Mouse (Mus musculus): Measurements from ENCODE around the gene Galnt13. TPM values are rescaled to one million over a fixed set of nuclear protein-coding genes. Genes with fewer than 3 reads are reported as not detected.

Galnt13 gene
- polyA plus RNA-seq, 1 experiment from 2014 or later = not detected

DNA sequence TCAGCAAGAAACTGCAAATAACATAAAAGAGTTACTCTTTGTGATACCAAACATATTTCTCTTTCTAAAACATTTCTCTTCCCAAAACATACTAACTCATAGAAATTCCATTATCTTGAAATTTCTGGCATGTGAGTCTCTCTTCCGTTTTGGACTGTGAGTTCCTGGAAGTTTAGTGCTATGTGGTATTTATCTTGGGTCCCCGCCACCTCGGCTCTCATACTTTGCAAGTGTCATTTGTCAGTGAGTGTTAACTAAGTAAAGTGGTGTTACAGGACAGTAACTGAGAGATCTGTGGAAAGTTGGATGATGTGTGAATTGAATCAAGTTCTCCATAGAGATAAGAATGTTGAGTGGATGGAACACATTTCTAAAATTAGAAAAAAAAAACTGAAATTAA is 728.7 kb downstream of the Galnt13 start:
- no peak overlapping the region for H3K27ac ChIP-seq (ENCODE audit: low read depth)
- H3K9me3 ChIP-seq (ENCODE audit: low read length) = no peaks in the 10 kb centered on the region
- H3K9ac ChIP-seq (replicated peaks) = no peak overlapping the region
- WGBS (ENCODE audit: insufficient replicate concordance) = 60% methylated on average over 3 of the region's 3 CpGs
- H3K4me2 ChIP-seq (ENCODE audit: low read depth, low read length) = no peak overlapping the region
- no peaks in the 10 kb centered on the region for H3K36me3 ChIP-seq (replicated peaks; ENCODE audit: insufficient read depth, low read length)
- no peak for TF ChIP-seq EP300 (IDR thresholded peaks at IDR 0.05; ENCODE audit: low read depth)
- TF ChIP-seq CTCF (IDR thresholded peaks at IDR 0.05; ENCODE audit: low read depth) = no peak
- H3K4me3 ChIP-seq (ENCODE audit: low read depth, low read length) = no peak overlapping the region
- H3K4me1 ChIP-seq (ENCODE audit: insufficient read depth) = no peaks in the 10 kb centered on the region
- H3K27me3 ChIP-seq (ENCODE audit: insufficient read depth, low read length) = no peaks in the 10 kb centered on the region
- ATAC-seq (no peak), DNase-seq (no peak)
